Mouse (Mus musculus) kidney, adult 2 months (tissue): ENCODE measurements at regions not wholly inside any gene's neighbourhood (a gene's known extent, or its start where the extent isn't known, plus 50 kb on each side); places are given as distances from the start of the nearest gene placed in this dataset.

ENCODE experiments used
- DNase-seq: peaks from one replicate; pipeline ENCODE4 v3.0.0; 2021
- H3K27ac ChIP-seq: fragments of 200-500 bp; 2 replicates; pipeline ENCODE4 v1.5.1; 2012; ENCODE audit warnings: low read depth, low read length, control low read depth, inconsistent platforms; ENCODE audit not compliant: insufficient read depth
- H3K27me3 ChIP-seq: fragments of 200-500 bp; replicated peaks from 2 replicates; pipeline ENCODE4 v1.6.1; 2012; ENCODE audit warnings: mild to moderate bottlenecking, moderate library complexity, low read length, inconsistent platforms; ENCODE audit not compliant: control insufficient read depth, insufficient read depth
- H3K36me3 ChIP-seq: fragments of 200-500 bp; 2 replicates; pipeline ENCODE4 v1.6.1; 2012; ENCODE audit warnings: mild to moderate bottlenecking, moderate library complexity, low read length, inconsistent platforms; ENCODE audit not compliant: control insufficient read depth, insufficient read depth
- H3K4me1 ChIP-seq: fragments of 200-500 bp; 2 replicates; pipeline ENCODE4 v1.6.1; 2011; ENCODE audit warnings: low read length; ENCODE audit not compliant: control insufficient read depth, insufficient read depth
- H3K4me3 ChIP-seq: fragments of 200-500 bp; 2 replicates; pipeline ENCODE4 v1.5.1; 2011; ENCODE audit warnings: mild to moderate bottlenecking, low read depth, low read length, control low read depth; ENCODE audit not compliant: insufficient read depth
- CTCF ChIP-seq: fragments of 200-500 bp; conservative IDR thresholded peaks from 2 replicates; pipeline ENCODE4 v1.5.1; 2011; ENCODE audit warnings: low read depth, mild to moderate bottlenecking, control low read depth, low read length, moderate library complexity, mixed read lengths; ENCODE audit not compliant: insufficient read depth, insufficient read length
- POLR2A ChIP-seq: fragments of 200-500 bp; IDR thresholded peaks from one replicate; pipeline ENCODE4 v1.6.1; 2011; ENCODE audit warnings: low read depth, low read length, control low read depth
- WGBS: fragments of 180-500 bp; shearing (Covaris S2); methylation state at CpG from one replicate; pipeline ENCODE4 v1.1.7; 2018; 5-methylcytosine and 5-hydroxymethylcytosine counted together

DNA sequence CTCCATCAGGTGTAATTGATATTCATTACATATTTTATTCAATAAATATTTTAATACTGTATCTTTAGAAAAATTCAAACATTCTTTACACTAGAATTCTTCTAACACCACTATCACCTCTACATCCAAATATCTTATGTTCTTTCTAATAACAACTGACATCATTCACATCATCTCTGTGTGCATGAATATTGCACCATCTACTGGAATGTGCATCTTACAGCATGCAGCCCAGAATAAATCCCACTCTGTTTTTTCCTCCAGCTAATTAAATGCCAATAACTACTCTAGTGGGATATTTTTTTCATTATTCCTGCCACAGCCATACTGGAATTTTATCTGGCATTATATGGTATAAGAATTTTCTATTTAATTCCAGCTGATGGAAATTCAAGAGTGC, 576.5 kb upstream of the Ndn start:
- Histone ChIP-seq H3K4me1 (no peaks in the 10 kb centered on the region), H3K36me3 (no peaks in the 10 kb centered on the region), H3K4me3 (no peak overlapping the region), H3K27ac (no peak overlapping the region), H3K27me3 (no peaks in the 10 kb centered on the region)
- no peak for DNase-seq
- TF ChIP-seq CTCF (no peak), POLR2A (no peak)

DNA sequence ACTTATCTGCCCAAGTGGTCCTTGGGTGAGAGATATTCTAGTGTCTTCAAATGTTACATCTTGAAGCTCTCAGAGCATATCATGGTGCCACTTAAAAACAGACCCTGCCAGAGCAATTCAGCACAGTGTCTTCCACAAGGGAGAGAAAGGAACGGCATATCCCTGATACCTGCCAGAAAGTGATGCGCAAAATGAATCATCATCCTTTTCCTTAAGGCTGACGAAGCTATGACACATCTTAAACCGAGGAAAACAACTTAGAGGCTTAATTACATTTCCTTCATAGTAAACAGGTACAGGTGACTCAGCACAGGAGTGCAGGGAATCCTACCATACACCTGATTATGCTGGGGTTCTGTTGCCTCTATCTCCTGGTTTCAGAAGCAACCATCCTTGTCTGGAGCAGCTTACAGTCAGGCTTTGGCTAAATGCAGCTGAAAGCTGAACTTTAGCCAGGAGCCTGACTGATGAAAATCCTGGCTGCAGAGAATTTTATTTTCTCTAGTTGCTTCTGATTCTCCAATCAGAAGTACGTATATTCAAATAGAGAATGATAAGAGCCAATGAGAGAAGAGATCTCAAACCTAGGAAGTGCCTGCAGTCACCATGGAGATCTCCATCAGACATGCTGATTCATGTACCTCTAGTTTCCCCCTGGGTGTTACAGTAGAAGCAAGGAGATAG, 556.1 kb upstream of the Ndn start:
- no peak for TF ChIP-seq POLR2A
- TF ChIP-seq CTCF = no peak

DNA sequence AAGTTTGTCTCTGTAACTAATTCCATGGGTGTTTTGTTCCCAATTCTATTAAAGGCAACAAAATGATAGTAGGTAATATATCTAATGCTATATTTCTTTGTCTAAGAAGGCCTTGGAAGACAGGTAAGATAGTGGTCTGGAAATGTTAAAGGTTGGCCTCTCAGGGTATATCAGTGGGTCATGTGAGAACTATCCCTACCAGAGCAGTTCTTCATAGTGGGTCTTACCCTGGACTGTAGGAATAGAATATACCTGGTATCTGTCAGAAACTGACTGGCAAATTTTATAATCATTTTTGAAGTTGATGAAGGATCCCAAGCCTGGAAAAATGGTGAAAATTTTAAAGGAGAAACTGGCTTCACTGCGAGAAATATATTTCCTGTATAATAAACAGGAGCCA, 509.5 kb upstream of the Ndn start:
- TF ChIP-seq CTCF (no peak), POLR2A (no peak)
- no peak for DNase-seq
- Histone ChIP-seq H3K4me1 (no peaks in the 10 kb centered on the region), H3K4me3 (no peak overlapping the region), H3K36me3 (no peaks in the 10 kb centered on the region), H3K27ac (no peak overlapping the region), H3K27me3 (no peaks in the 10 kb centered on the region)
- WGBS = 60% methylated on average over 1 of the region's 1 CpGs

More for the DNA sequence above, 556.1 kb upstream of the Ndn start:
- H3K27ac ChIP-seq = no peak overlapping the region
- H3K36me3 ChIP-seq = no peaks in the 10 kb centered on the region
- 77% methylated on average over 5 of the region's 5 CpGs for WGBS
- no peaks in the 10 kb centered on the region for H3K27me3 ChIP-seq
- no peak overlapping the region for H3K4me3 ChIP-seq
- no peak for DNase-seq
- no peaks in the 10 kb centered on the region for H3K4me1 ChIP-seq

DNA sequence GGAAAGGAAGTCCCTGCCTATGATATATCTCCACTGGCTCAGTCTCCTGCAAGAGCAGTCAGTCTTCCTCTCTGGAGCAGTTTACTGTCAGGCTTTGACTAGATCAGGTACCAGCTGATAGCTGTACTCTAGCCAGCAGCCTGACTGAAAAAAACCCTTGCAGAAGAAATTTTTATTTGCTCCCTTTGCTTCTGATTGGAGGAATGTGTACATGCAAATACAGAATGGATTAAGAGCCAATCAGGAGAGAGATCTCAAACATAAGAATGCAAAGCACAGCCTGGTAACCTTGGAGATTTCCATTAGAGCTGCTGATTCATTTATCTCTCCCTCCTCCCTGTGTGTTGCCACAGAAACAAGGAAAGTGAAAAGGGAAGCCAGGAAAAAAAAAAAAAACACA, 509.1 kb upstream of the Ndn start:
- Histone ChIP-seq H3K36me3 (no peaks in the 10 kb centered on the region), H3K27ac (no peak overlapping the region), H3K27me3 (no peaks in the 10 kb centered on the region), H3K4me1 (no peaks in the 10 kb centered on the region), H3K4me3 (no peak overlapping the region)
- TF ChIP-seq CTCF = no peak
- DNase-seq = no peak

DNA sequence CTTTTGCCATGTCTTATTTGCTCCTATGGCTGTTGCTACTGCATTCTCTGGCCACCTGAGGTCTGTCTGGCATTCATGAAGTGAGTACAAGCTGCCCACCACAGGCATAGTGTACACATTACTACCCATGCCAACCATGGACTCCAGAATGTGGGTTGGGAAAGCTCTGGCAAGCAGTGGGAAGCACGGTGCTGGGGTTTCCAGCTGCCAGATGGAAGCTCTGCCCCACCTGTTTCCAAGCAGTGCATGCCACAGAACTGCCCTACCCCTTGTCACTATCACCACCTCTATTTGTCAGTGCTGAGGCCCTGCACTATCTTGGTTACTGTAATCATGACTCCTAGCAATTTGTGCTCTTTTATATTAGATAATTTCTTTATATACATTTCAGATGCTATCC, 494.4 kb upstream of the Ndn start:
- Histone ChIP-seq H3K4me3 (no peak overlapping the region), H3K27me3 (no peaks in the 10 kb centered on the region), H3K36me3 (no peaks in the 10 kb centered on the region), H3K27ac (no peak overlapping the region), H3K4me1 (no peaks in the 10 kb centered on the region)
- 71% methylated on average over 1 of the region's 1 CpGs for WGBS
- TF ChIP-seq POLR2A (no peak), CTCF (no peak)
- no peak for DNase-seq

DNA sequence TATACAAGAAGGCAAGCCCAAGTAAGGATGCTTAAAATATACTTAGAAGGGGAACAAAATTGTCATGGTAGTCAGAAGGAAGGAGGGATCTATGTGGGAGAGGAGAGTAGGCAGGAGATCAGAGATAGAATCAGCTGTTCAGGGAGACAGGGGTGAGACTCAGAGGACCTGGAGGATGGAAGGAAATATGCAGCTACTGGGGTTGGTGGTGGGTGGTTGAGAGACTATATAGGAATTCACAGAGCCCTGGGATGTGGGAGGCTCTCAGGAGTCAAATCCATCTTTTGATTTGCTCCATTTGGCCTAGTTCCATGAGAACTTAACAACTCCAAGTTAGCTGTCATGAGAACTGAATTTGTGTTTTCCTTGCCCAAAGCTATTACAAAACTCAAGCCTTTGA, 481.9 kb upstream of the Ndn start:
- no peak for DNase-seq
- no peaks in the 10 kb centered on the region for H3K36me3 ChIP-seq
- no peak overlapping the region for H3K27ac ChIP-seq
- TF ChIP-seq POLR2A = no peak
- TF ChIP-seq CTCF = no peak
- no peaks in the 10 kb centered on the region for H3K27me3 ChIP-seq
- no peaks in the 10 kb centered on the region for H3K4me1 ChIP-seq
- no peak overlapping the region for H3K4me3 ChIP-seq

DNA sequence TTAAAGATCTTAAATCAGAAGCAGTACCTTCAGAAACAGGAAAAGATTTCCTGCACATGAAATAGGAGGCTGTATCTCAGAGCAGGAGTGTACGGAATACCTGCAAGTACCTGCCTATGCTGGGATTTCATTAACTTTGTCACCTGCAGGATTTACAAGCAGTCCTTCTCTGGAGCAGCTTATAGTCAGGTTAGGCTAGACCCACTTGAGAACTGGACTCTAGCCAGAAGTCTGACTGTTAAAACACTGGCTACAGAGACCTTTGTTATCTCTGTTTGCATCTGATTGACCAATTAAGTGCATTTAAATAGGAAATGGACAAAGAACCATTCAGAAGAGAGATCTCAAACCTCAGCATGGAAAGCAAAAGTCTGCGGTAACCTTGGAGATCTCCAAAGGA, 480.0 kb upstream of the Ndn start:
- 85% methylated on average over 2 of the region's 2 CpGs for WGBS
- Histone ChIP-seq H3K27me3 (no peaks in the 10 kb centered on the region), H3K4me3 (no peak overlapping the region), H3K4me1 (no peaks in the 10 kb centered on the region), H3K36me3 (no peaks in the 10 kb centered on the region), H3K27ac (no peak overlapping the region)
- TF ChIP-seq POLR2A = no peak
- no peak for TF ChIP-seq CTCF
- no peak for DNase-seq

DNA sequence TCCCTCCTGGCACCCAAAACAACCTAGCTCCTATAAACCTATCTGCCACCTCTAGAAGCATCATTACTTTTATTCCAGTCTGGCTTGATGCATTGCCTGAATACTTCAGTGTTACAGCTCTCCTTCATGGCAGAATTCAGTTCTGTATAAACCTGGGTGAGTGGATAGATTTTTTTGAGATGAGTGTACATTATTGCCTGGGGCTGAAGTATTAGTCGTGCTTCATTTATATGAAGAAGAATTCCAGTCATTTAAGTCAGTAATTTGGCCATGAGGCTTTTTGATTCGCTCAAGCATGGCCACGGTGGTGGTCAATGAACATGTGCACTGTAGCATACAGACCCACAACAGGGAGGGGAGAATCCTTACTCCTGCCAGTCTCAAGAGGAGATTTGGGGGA, 470.1 kb upstream of the Ndn start:
- 49% methylated on average over 3 of the region's 3 CpGs for WGBS
- Histone ChIP-seq H3K4me3 (no peak overlapping the region), H3K27me3 (no peaks in the 10 kb centered on the region), H3K27ac (no peak overlapping the region), H3K4me1 (no peaks in the 10 kb centered on the region), H3K36me3 (no peaks in the 10 kb centered on the region)
- no peak for DNase-seq
- no peak for TF ChIP-seq CTCF
- no peak for TF ChIP-seq POLR2A
